Mouse (Mus musculus) hindbrain, embryonic 10.5 days (tissue): ENCODE measurements around the gene Olfr902. TPM values are rescaled to one million over a fixed set of nuclear protein-coding genes. Genes with fewer than 3 reads are reported as not detected.

Experiments
- polyA plus RNA-seq: library from polyadenylated mRNA; unstranded; fragments of >200 nt; fragmentation: Nextera tagmentation; extraction: Ambion mirVana; gene quantifications from 2 replicates; pipeline ENCODE4 v1.2.1, GENCODE M21; 2016

Olfr902 gene
- polyA plus RNA-seq, 1 experiment from 2014 or later = not detected

Other genes starting within 250 kb of the Olfr902 start
- gene Olfr893, start 239.3 kb upstream of the Olfr902 start, polyA plus RNA-seq = not detected in 2 replicates
- not detected in 2 replicates for gene Olfr894, start 229.6 kb upstream of the Olfr902 start, polyA plus RNA-seq
- not detected in 2 replicates for gene Olfr143, start 194.9 kb upstream of the Olfr902 start, polyA plus RNA-seq
- gene Olfr895, start 179.8 kb upstream of the Olfr902 start, polyA plus RNA-seq = not detected in 2 replicates
- not detected in 2 replicates for gene Olfr896-ps1, start 156.5 kb upstream of the Olfr902 start, polyA plus RNA-seq
- gene Olfr25, start 118.6 kb upstream of the Olfr902 start, polyA plus RNA-seq = not detected in 2 replicates
- gene Olfr898, start 99.2 kb upstream of the Olfr902 start, polyA plus RNA-seq = not detected in 2 replicates
- not detected in 2 replicates for gene Olfr250, start 80.8 kb upstream of the Olfr902 start, polyA plus RNA-seq
- gene Olfr251, start 70.6 kb upstream of the Olfr902 start, polyA plus RNA-seq = not detected in 2 replicates
- gene Olfr147, start 46.0 kb upstream of the Olfr902 start, polyA plus RNA-seq = not detected in 2 replicates
- gene Olfr901, start 18.2 kb upstream of the Olfr902 start, polyA plus RNA-seq = not detected in 2 replicates
- gene Olfr904, start 15.5 kb downstream of the Olfr902 start, polyA plus RNA-seq = not detected in 2 replicates
- gene Olfr905, start 23.5 kb downstream of the Olfr902 start, polyA plus RNA-seq = not detected in 2 replicates
- not detected in 2 replicates for gene Olfr906, start 39.4 kb downstream of the Olfr902 start, polyA plus RNA-seq
- gene Olfr907, start 48.1 kb downstream of the Olfr902 start, polyA plus RNA-seq = not detected in 2 replicates
- not detected in 2 replicates for gene Olfr911-ps1, start 73.9 kb downstream of the Olfr902 start, polyA plus RNA-seq
- gene Olfr910, start 90.2 kb downstream of the Olfr902 start, polyA plus RNA-seq = not detected in 2 replicates
- gene Olfr912, start 132.5 kb downstream of the Olfr902 start, polyA plus RNA-seq = not detected in 2 replicates
- gene Olfr913, start 145.1 kb downstream of the Olfr902 start, polyA plus RNA-seq = not detected in 2 replicates
- gene Olfr914, start 157.4 kb downstream of the Olfr902 start, polyA plus RNA-seq = not detected in 2 replicates
- gene Olfr916, start 212.2 kb downstream of the Olfr902 start, polyA plus RNA-seq = not detected in 2 replicates
- gene Olfr917, start 218.2 kb downstream of the Olfr902 start, polyA plus RNA-seq = not detected in 2 replicates
- not detected in 2 replicates for gene Olfr918, start 226.9 kb downstream of the Olfr902 start, polyA plus RNA-seq